Mouse (Mus musculus) testis, postnatal 14 days (tissue): Measurements from ENCODE around the gene Asgr2.
"Not testable (repeated sequence)": the region's sequence is repeated elsewhere in the genome, so short reads cannot be mapped to it uniquely, and the experiment has no call there.

Experiments
- DNase-seq: peaks from one replicate; pipeline ENCODE4 v3.0.0; 2021; ENCODE audit warnings: low spot score

Asgr2 gene

DNA sequence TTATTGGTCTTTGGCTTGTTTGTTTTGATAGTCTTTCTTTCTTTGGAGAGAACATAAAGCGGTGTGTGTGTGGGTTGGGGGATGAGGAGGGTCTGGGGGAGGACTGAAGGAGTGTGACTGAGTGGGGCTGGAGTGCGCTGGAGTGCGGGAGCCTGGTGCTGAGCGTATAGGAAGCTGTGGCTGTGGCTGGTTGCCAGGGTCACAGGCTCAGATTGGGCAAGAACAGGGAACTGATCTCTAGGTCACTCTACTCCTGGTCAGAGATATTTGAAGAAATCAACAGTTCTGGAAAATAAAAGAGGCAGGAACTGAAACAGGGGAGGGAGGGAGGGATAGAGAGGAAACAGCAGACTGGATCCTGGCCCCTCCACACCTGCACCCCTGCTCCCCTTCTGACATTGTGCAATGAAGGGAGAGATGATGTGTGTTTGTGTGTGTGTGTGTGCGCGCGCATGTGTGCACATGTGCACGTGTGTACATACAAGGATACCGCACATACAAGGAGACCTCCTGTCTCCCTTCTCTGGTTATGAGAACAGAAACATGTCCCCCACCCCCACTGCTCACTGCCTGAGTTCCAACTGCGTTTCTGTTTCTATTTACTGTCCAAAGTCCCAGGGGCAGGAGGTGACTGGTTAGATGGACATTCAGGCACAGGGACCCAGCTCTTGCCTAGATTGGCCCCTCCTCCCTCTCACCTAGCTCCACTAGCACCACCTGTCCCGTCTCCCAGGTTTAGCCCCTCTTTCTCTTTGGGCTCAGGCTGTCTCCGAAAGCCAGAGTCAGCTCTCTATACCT lies at the start of gene Asgr2:
Asgr2 (plus strand) TSS at position 659 of the 798 bp plus-strand sequence.
- DNase-seq = no peak

DNA sequence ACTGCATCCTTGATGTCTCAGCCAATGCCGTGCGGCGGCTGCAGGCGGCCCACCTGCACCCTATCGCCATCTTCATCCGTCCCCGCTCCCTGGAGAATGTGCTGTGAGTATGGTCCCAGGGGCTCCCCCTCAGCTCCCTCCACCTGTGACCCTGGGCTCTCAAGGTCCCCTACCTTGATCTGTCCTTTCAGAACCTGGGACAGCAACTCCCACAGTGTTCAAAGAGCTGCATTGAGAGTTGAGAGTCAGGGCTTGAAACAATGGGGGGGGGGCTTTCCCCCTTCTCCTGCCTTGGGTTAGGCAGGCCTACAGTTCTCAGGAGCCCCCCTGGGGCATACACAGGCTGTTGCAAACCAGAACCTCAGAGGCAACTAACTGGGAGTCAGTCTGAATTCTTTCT lies 48.8 kb upstream of the Asgr2 start:
- DNase-seq = no peak

DNA sequence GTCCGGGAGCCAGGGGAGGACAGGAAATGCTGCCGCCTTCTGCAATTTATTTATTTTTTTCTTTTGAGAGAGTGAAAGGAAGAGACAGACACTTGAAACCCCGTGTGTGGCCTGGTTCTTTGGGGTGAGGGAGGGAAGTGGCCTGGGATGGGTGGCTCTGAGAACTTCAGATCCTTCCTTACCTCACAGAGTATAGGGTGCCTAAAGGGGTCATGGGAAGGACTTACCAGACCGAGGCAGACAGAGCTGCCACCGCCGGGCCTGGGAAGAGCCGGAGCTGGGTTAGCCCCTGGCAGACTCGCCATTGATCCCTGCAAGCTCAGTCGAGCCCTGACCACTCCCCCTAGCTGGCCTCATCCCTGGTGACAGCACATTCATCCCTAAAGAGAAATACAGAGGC lies 47.0 kb upstream of the Asgr2 start:
- DNase-seq = no peak

DNA sequence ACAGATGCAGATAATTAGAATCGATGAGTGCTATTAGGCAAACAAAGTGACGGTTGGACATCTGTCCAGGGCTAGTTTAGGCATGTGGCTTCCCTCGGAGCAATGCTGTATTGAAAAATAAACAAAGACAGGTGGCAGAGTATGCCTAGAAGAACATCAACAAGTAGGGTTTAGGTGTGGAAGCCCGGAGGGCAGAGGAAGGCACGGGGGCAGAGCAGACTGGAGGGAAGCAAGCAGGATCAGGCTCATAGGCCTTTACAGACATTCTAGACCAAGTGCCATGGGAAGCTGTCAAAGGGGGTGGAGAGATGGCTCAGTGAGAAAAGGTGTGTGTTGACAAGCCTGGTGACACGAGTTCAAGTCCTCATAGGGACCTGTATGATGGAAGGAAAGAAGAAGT lies 43.1 kb upstream of the Asgr2 start:
- no peak for DNase-seq

DNA sequence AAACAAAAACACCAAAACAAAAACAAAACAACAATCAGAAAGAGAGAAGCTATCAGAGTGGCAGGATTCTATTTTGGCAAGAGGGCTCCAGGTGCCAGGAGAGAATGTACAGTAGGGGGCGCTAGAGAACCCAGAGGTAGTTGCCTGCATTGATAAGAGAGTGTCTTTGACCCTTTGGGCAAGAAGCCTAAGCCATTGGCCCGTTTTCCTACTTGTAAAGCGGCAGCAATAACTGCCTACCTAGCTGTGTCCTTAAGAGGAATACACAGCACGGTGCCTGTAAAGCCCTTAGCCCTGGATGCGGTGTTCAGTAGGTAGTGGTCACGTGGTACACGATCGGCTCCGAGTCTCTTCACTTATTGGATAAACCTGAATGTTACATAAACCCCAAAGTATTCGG lies 42.6 kb upstream of the Asgr2 start:
- DNase-seq = peak; percentile 40

DNA sequence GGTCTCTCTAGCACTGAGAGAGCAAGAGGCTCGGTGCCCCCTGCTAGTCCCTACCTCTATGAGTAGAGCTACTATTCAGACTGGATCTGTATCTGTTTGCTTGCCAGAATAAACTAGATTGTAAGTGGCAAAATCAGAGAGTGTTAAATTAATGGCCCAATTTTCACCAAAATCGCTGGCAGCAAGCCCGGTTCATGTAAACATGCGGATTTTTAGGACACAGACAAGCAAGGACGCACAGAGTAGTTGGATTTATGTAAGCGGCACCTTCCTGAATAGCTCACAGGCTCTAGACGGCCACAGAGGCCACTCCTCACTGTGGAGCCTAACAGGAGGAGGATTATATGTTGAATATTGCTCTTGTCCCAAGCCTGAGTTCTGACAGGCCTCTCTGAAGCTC lies 39.3 kb upstream of the Asgr2 start:
- no peak for DNase-seq

DNA sequence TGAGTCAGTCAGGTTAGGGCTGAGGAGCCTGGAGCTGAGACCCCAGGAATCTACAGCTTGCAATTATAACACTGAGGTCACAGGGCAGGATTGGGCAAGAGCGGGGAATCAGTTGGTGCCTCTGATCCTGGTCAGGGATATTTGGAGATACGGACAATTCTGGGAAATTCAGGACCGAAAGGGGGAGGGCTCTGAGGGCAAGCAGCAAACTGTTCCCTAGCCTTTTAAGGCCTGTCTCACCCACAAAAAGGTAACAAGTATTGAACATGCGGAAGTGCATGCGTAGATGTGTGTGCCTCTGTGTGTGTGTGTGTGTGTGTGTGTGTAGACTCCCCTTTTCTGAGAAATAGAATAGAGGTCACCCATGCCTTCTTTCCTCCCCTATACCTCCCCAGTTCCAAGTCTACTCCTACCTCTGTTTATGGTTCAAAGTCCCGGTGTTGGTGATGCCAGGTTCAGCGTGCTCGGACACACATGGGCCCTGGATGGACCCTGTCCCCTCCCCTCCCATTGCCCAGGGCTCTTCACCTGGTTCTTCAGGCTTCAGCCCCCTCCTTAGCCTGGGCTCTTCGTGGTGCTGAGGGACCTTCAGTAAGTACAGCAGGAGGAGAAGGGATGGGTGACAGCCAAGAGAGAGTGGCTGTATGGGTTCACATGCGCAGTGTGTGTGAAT lies 38.4 kb upstream of the Asgr2 start, which contains the start of gene Asgr1:
Asgr1 (plus strand) TSS at position 188 of the 673 bp plus-strand sequence.
- DNase-seq = no peak

DNA sequence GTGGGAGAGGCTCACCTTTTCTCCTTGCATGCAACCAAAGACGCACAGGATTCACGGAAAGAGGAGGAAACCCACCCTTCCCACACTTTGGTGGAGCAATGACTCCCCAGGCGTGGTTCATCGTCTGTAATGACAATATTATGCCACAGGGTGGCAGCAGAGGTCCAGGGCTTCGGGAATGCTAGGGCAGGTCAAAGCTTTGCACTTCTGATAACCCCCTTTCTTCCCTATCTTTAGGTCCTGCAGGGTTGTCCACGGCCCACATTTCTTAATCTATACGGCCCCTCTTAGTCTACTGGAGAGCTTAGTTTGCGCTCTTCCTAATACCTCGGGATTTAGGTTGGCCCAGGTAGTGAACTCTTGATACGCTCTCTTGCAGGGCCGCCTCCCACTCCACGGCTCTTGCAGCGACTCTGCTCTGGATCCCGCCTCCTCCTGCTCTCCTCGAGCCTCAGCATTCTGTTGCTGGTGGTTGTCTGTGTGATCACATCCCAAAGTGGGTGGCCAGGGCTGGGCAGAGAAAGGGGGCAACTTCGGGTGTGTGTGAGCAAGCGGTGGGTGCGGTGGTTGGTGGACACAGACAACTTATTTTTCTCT lies 36.7 kb upstream of the Asgr2 start:
- peak; percentile 76 for DNase-seq

DNA sequence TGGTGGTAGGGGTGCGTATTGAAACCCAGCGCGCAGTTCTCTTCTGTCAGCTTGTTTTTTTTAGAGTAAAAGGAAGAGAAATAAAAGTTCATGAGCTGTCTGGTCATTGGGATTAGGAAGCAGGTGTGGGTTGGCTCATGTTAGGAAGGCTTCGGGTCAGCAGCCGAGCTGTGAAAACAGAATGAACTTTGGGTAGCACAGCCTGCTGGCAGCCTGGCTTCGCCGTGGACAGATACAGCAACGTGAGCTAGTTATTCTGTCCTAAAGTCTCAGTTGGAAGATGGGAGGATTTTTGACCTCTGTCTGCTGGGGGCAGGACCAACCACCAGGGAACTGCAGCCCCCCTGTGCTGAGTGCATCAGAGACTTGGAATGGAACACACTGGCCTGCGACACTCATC lies 34.6 kb upstream of the Asgr2 start:
- no peak for DNase-seq

DNA sequence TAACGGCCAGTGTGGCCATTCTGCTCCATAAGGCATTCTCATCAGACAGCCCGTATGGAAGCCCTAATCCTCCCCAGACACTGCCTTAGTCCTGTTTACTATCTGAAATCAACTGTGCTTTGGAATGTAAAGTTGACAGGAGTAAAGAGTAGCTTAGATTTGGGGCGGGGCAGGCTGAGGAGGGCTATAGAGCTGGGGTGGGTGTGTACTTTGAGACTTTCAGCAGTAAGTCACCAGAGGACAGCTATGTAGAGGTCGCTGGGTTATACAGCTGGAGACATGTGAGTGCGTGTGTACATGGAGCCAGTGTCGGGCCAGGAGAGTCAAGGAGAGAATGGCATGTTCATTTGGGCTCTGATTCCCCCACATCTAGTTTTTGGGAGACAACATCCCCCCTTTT lies 32.5 kb upstream of the Asgr2 start:
- no peak for DNase-seq

DNA sequence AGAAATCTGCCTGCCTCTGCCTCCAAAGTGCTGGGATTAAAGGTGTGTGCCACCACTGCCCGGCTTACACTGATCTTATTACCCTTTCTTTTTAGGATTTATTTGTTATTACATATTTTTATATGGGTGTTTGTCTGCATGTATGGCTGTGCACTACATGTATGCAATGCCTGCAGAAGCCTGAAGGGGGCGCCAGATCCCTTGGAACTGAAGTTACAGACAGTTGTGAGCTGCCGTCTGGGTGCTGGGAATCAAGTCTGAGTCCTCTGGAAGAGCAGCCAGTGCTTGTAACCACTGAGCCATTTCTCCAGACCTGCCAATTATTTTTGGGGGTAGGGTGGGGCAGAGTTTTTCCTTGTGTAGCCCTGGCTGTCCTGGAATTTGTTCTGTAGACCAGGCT lies 29.4 kb upstream of the Asgr2 start:
- peak; percentile 62 for DNase-seq

DNA sequence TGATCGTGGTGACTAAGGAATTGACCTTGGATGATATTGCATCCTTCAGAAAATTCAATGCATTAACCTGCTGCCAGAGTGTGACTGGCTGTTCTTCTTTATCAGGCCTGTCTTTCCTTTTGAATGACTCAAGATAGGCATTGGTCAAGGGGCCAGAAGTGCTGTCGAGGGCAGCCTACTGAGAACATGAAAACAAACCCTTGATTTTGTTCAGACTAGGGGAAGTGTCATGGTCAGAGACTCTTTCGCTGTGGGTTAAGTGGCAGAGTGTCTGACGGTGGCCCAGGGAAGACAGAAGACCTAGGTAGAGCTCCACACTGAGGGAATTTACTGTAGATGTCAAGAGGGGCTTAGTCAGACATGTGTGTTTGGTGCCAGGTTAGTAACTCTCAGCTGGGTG lies 25.7 kb upstream of the Asgr2 start:
- DNase-seq = no peak

DNA sequence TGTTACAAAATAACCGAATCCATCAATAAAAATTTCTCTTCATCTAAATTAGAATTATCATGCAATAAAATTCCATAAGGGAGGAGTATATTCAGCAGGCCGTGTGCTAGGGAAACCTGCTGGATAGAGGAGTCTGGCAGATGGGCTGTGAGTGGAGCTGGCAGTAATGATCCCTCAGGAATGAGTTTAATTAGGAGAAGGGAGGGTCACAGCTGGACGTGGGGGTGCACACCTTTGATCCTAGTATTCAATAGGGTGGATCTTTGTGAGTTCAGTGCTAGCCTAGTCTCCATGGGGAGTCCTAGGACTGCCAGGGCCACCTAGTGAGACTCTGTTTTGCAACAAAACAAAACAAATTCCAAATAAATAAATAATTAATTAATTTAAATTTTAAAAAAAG lies 24.2 kb upstream of the Asgr2 start:
- DNase-seq = no peak

DNA sequence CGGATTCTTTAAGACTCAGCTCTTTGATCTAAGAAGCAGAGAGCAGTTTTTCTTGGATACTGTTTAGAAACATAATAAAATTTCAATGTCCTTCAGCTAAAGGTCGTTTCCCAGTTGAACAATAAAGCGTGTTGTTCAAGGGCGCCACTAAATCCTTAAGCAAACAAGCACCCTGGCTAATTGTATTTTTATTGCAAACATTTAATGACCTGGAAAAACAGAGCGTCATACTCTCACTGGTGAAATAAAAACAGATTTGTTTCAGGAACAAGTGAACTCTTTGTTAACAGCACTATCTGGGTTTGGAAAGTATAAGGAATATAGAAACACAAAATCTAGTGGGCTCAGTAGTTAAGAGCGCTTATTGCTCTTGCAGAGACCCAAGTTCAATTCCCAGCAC lies 22.4 kb upstream of the Asgr2 start:
- no peak for DNase-seq

DNA sequence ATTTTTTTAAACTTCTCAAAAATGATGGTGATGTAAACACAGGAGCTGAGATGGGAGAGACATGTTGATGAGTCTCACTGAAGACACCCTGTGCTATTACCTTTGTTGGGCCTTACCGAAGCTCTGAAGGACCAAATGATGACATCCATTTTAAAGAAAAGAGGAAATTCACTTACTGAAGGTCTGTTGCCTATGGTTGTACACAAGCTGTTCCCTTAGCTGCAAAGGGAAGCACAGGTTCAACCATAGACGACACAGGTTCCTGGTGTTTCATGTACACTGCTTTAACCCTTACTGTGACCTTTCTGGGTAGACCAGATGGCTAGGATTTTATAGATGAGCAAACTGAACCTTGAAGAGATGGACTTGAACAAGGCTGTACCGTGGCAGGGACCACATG lies 21.8 kb upstream of the Asgr2 start:
- not testable (repeated sequence) for DNase-seq

DNA sequence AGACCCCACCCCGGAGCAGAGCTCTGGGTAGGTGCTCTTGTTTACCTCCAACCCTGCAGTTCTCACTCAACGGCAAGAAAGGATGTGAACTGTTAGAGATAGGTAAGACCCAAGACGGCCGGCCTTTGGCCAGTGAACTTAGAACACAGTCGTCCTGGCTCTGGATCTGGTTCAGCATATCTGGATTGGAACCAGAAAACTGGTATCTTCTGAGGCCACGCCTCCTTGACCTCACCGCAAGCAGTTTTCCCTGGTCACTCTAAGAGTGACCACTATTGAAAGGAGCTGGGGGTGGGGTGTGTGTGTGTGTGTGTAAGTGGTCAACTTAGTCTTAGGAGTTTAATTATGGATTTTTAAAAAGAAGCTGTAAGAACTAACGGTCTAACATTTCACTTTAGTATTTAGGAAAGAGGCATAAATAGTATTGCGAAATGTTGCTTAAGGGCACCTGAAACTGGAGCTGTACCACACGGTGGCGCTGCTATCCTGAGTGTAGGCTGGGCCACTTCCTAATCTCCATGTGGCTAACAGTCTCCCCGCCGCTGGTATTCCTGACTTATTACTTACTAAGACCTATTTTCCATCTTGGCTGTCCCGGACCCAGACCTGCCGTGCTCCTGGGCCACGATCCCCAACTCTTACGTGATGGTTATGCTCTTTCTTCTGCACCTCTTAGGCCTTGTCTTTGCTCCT lies 17.9 kb upstream of the Asgr2 start:
- DNase-seq = no peak

DNA sequence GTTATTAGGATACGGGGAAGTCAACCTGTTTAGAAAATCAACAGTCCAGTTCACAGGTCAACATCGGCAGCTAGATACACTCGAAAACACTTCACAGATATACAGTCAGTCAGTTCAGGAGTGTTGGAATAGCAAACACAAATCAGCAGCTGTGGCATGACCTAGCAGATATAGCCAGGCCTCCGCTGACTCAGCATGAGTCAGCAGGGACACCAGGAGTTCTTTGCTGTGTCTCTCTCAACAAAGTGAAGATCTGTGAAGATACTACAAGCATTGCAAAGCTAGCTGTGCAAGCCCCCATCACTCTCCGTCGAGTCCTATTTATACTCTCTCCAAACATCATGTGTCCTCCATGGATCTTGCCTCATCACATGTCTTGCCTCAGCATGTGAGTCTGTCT lies 16.9 kb upstream of the Asgr2 start:
- no peak for DNase-seq

DNA sequence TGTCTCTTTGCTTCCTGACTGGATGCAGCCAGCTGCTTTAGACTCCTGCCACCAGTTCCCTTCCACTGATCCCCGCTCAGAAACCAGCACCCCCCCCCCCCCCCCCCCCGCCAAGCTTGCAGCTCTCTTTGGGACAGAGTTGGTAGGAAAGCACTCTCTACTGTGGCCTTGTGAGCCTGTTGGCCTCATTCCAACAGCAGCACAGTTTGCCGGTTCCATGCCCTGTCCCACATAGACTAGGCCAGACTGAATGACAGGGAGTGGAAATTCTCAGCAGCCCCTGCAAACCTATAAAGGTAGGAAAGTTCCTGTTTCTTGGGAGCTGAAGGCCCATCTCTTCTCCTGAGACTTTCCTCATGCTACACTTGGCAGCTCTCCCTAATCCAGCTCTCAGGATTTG lies 15.0 kb upstream of the Asgr2 start:
- no peak for DNase-seq

DNA sequence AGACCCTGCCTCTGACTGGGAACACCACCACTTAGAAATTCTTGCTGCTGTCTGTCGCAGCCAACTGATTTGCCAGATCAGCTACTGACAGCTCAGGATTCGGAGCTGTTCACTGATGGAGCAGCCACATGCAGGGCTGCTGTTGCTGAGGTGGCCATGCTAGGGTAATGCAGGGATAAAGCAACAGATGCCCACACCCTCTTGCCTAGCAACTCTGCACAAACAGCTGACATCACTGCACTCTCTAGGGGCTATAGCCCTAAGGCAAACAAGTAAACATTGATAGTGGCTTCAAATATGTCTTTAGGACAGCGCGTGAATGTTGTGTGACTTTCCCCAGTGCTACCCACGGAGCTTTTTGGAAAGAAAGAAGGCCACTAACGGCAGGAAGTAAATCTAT lies 13.3 kb upstream of the Asgr2 start:
- no peak for DNase-seq

DNA sequence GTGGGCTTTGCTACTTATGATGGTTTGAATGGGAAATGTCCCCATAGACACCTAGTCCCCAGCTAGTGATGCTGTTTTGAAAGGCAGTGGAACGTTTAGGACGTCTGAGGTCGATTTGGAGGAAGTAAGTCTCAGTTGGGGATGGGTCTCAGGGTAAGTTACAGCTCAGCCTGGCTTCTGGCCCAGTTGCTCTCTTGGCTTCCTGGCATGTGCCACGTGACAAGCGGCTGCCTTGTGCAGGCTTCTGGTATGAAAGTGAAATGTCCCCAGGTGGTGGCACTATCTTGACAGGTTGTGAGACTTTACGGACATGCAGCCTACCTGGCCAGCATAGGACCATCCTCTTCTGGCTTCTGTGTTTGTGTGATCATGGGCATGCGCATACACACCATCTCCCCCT lies 12.5 kb upstream of the Asgr2 start:
- no peak for DNase-seq

DNA sequence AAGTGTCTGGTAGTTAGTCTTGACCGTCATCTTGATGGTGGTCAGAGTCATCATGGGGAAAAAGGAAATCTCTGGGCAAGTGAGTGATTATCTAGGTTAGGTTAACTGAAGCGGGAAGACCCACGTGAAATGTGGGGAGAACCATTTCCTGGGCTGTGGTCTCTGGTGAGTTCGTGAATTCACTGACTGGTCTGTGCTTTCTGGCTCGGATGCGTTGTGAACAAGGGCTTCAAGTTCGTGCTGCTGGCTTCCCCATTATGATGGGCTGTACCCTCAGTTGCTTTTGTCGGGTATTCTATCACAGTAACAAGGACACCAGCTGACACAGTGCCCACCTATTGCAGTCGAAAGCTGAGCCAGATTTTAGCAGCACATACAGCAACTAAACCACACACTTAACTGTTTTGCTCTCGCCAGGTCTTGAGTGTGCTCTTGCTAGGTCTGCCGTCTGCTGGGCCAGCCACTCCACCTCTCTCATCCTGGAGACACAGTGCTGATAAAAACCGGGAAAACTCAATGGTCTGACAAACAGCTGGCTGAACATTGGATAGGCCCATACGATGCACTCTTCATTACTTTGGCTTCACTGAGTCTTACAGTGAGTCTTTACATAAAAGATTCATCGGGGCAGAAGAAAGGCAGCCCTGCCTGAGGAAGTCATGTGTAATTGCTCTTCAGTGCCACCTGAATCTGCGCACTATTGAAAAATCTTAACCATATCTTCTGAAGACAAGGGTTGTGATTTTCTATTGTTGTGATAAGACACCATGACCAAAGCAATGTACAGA lies 11.4 kb upstream of the Asgr2 start:
- no peak for DNase-seq

DNA sequence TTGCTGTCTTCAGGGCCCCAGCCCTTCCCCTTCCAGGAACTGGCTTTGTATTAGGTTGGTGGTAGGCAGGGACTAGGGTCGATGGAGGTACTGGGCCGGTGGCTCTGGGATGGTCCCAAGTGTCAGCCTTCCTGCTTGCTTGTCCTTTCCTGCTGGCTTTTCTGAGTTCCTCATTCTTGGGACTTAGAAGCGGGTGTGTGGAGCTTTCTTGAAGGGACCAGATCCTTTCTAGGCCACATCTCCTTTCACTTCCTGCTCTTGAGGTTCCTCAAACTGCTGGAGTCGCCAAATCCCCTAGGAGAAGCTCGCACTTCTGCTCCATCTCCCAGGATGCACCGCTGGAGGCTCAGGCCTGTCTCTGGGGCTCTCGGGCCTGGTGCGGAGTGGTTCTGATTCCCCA lies 7.9 kb upstream of the Asgr2 start:
- no peak for DNase-seq
